Mouse (Mus musculus): ENCODE measurements around the gene Pcdh9. TPM values are rescaled to one million over a fixed set of nuclear protein-coding genes. Genes with fewer than 3 reads are reported as not detected.

Gene Pcdh9
- polyA plus RNA-seq, 1 experiment from 2014 or later: 9.4 TPM

DNA sequence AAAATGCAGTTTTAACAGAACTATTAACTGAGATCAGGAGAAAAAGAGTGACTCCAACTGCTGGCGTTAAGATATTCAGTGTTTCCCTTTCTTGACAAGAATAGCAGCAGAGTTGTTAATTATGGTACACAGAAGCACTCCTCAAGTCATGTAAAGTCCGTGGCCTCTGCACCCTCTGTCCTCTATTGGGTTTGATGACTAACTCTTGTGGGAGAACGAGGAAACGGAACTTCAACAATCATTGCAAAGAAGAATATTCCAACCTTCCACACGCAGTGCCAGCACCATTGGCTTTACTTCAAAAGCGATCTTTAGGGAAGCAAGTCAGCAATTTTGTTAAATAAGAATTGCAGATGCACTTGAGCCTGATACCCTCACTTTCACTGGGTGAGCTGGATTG is 849.9 kb downstream of the Pcdh9 start:
- no peak for DNase-seq
- no peak for TF ChIP-seq CTCF (IDR thresholded peaks at IDR 0.05; ENCODE audit: low read depth)
- no peak overlapping the region for H3K4me3 ChIP-seq (ENCODE audit: low read depth, low read length)
- H3K27me3 ChIP-seq (ENCODE audit: insufficient read depth, low read length): no peaks in the 10 kb centered on the region
- H3K9me3 ChIP-seq (ENCODE audit: low read depth, low read length): no peaks in the 10 kb centered on the region
- H3K9ac ChIP-seq: no peak overlapping the region
- no peaks in the 10 kb centered on the region for H3K4me1 ChIP-seq (ENCODE audit: insufficient read depth)
- H3K36me3 ChIP-seq (ENCODE audit: insufficient read depth): no peaks in the 10 kb centered on the region
- WGBS: 66% methylated on average over 6 of the region's 6 CpGs
- no peak overlapping the region for H3K4me2 ChIP-seq
- no peak overlapping the region for H3K27ac ChIP-seq (ENCODE audit: low read depth)
- ATAC-seq (ENCODE audit: insufficient read depth): no peak

DNA sequence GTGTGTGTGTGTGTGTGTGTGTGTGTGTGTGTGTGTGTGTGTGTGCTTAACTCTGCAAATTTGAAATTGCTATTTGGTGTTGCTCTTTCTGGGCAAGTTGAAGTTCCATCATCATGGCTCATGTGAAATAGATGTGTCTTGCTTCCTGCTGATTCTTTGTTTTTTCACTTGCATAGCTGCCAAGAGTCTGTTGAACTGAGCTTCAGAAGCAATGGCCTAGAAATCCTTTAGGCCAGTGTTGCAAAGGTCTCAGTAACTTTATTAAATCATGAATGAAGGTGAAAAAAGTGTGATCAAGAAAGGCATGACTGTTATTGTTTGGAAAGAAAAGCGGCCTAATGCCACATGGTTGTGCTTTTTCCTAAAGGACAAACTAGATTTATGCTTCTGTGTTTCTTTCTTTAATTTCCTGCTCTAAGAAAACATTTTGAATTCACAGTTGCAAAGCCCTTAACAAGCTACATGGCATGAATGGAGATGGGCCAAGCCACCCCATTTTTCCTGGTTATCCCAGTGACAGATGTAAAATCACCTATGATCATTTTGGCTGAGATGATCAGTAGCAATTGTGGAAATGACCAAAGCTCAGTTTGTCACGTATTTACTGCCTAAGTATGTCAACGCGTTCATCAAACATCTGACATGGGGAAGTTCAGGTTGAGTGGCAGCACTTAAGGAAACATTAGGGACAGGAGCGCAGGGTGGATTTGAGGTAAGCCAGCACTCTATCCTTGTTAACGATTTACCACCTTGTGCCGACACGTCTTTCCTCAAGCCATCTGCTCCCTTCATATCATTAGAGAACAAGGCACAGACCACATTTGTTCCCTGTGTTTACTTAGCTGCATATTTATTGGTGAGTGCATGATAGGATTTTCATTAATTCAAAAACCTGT is 850.9 kb downstream of the Pcdh9 start:
- H3K9me3 ChIP-seq (ENCODE audit: low read depth, low read length): no peaks in the 10 kb centered on the region
- no peaks in the 10 kb centered on the region for H3K36me3 ChIP-seq (ENCODE audit: insufficient read depth)
- H3K4me1 ChIP-seq (ENCODE audit: insufficient read depth): no peaks in the 10 kb centered on the region
- no peak overlapping the region for H3K4me3 ChIP-seq (ENCODE audit: low read depth, low read length)
- ATAC-seq (ENCODE audit: insufficient read depth): no peak
- 58% methylated on average over 8 of the region's 8 CpGs for WGBS
- H3K27me3 ChIP-seq (ENCODE audit: insufficient read depth, low read length): no peaks in the 10 kb centered on the region
- no peak overlapping the region for H3K9ac ChIP-seq
- DNase-seq: peak; percentile 16
- no peak overlapping the region for H3K4me2 ChIP-seq
- H3K27ac ChIP-seq (ENCODE audit: low read depth): no peak overlapping the region
- no peak for TF ChIP-seq CTCF (IDR thresholded peaks at IDR 0.05; ENCODE audit: low read depth)

GRCm38 (mm10) chr14:93009147-93010064 is 881.1 kb downstream of the Pcdh9 start:
- H3K9ac ChIP-seq: no peak overlapping the region
- no peaks in the 10 kb centered on the region for H3K36me3 ChIP-seq (ENCODE audit: insufficient read depth)
- H3K27me3 ChIP-seq (ENCODE audit: insufficient read depth, low read length): no peaks in the 10 kb centered on the region
- TF ChIP-seq CTCF (IDR thresholded peaks at IDR 0.05; ENCODE audit: low read depth): no peak
- DNase-seq (peak; percentile 27), ATAC-seq (ENCODE audit: insufficient read depth) (no peak)
- WGBS: 68% methylated on average over 5 of the region's 5 CpGs
- H3K4me2 ChIP-seq: no peak overlapping the region
- H3K4me1 ChIP-seq (ENCODE audit: insufficient read depth): no peaks in the 10 kb centered on the region
- H3K9me3 ChIP-seq (ENCODE audit: low read depth, low read length): no peaks in the 10 kb centered on the region
- H3K4me3 ChIP-seq (ENCODE audit: low read depth, low read length): no peak overlapping the region
- no peak overlapping the region for H3K27ac ChIP-seq (ENCODE audit: low read depth)
